8 mouse cellular contexts compared by ENCODE assay signal in genomic region chr4:123904333-123905125, GRCm38 (mm10). TPM values are rescaled to one million over a fixed set of nuclear protein-coding genes. Genes with fewer than 3 reads are reported as not detected.
A peak's percentile ranks its signal among the peaks of the same experiment; 100 is the strongest.
DNase-seq lines count a peak whose midpoint lies in the region; ATAC-seq lines count a peak whose summit lies in the region.

Gene Mycbp (plus strand): TSS chr4:123904832.

- peak within 1 kb of the TSS; percentile 85 for H3K4me3 ChIP-seq in hindbrain, embryonic 11.5 days (ENCODE audit: low read depth, low read length)

- H3K9me3 ChIP-seq in hindbrain, embryonic 11.5 days (ENCODE audit: control insufficient read depth, low read length), result no peaks in the 10 kb centered on the region

- H3K9ac ChIP-seq in hindbrain, embryonic 11.5 days (ENCODE audit: low read depth, low read length), result peak within 1 kb of the TSS; percentile 68

- no peaks in the 10 kb centered on the region for H3K36me3 ChIP-seq in hindbrain, embryonic 11.5 days (ENCODE audit: control insufficient read depth, insufficient read depth, low read length)

- no peaks in the 10 kb centered on the region for H3K27me3 ChIP-seq in hindbrain, embryonic 11.5 days (ENCODE audit: control insufficient read depth, insufficient read depth, low read length)

- DNase-seq in Muller cell, postnatal 12 days (ENCODE audit: inconsistent ontology term), result peak; percentile 99
- peak; percentile 99 for DNase-seq in cerebellum, adult 9-11 months
- peak; percentile 96 to 99 for DNase-seq in frontal cortex, adult 2 months (ENCODE audit: extremely low spot score in 1 of 2, low spot score in 1 of 2)
- peak; percentile 100 for DNase-seq in hindbrain, embryonic 11.5 days (ENCODE audit: low spot score)
- peak; percentile 99 to 100 for DNase-seq in layer of hippocampus, postnatal 10 days (ENCODE audit: low spot score in 2 of 2)
- peak; percentile 99 for DNase-seq in lung, postnatal 10 days
- peak; percentile 100 for DNase-seq in ovary, postnatal 36 days (ENCODE audit: low spot score)
- peak; percentile 100 for DNase-seq in thymus, postnatal 25 days

- H3K27ac ChIP-seq in hindbrain, embryonic 11.5 days (ENCODE audit: low read depth, low read length), result peak within 1 kb of the TSS; percentile 49

- peak within 1 kb of the TSS; percentile 94 for H3K4me2 ChIP-seq in hindbrain, embryonic 11.5 days (replicated peaks; ENCODE audit: low read depth, low read length)

- 1% methylated on average over 49 of the region's 49 CpGs for WGBS in hindbrain, embryonic 11.5 days

- peak; percentile 100 for ATAC-seq in hindbrain, embryonic 11.5 days (ENCODE audit: low FRiP score)

- H3K4me1 ChIP-seq in hindbrain, embryonic 11.5 days (replicated peaks; ENCODE audit: control insufficient read depth, insufficient read depth, low read length), result no peaks in the 10 kb centered on the region

RNA-seq across cellular contexts. Expression of gene Mycbp, which starts in this region (rescaled TPM):
- 8.7 and 9.3 TPM in 2 replicates for polyA plus RNA-seq in frontal cortex, adult 2 months (2012; rRNA removed)
- 51.2 and 67.2 TPM in 2 replicates for polyA plus RNA-seq in hindbrain, embryonic 11.5 days (2014; fragmentation: Nextera tagmentation; extraction: Ambion mirVana)
- 10 to 100 TPM; 16.1 to 17.2 TPM for total RNA-seq in layer of hippocampus, postnatal 10 days (2021)

Comparison
In these comparisons a context has a peak if more than half of its experiments do, and no peak if none do; other contexts are left out.
1. Peak in every context shown above with its lines: DNase-seq, ATAC-seq, H3K4me3 ChIP-seq and H3K27ac ChIP-seq.